Mouse (Mus musculus): Measurements from ENCODE around the gene Pam. TPM values are rescaled to one million over a fixed set of nuclear protein-coding genes. Genes with fewer than 3 reads are reported as not detected.
A peak's percentile ranks its signal among the peaks of the same experiment; 100 is the strongest.

Pam gene
- total RNA-seq (2021), result 341 and 367 TPM in 2 replicates
- long read RNA-seq, full-length matches to known transcripts, result 42 of 192 reads
- long read RNA-seq, partial matches to known transcripts, result 63 of 192 reads
- long read RNA-seq, other reads (novel, unspliced or antisense), result 87 of 192 reads

- DNase-seq, result peak; percentile 92
Observed at GRCm38 (mm10) chr1:98095246-98095990, at the start of gene Pam. Pam (minus strand) TSS chr1:98095646.

- no peak for DNase-seq
Observed at GRCm38 (mm10) chr1:98144845-98145244, 49.4 kb upstream of the Pam start.

GRCm38 (mm10) chr1:98131244-98131643 is 35.8 kb upstream of the Pam start:
- no peak for DNase-seq

GRCm38 (mm10) chr1:98129561-98130347 is 34.3 kb upstream of the Pam start:
- DNase-seq, result no peak

- no peak for DNase-seq
Observed at GRCm38 (mm10) chr1:98129111-98129510, 33.7 kb upstream of the Pam start.

- no peak for DNase-seq
Observed at GRCm38 (mm10) chr1:98128338-98129096, 33.1 kb upstream of the Pam start.

- no peak for DNase-seq
Observed at GRCm38 (mm10) chr1:98126268-98126667, 30.8 kb upstream of the Pam start.

- DNase-seq, result no peak
Observed at GRCm38 (mm10) chr1:98124727-98125126, 29.3 kb upstream of the Pam start.

GRCm38 (mm10) chr1:98119595-98119994 is 24.1 kb upstream of the Pam start:
- DNase-seq, result no peak

GRCm38 (mm10) chr1:98107599-98107998 is 12.2 kb upstream of the Pam start:
- no peak for DNase-seq

- no peak for DNase-seq
Observed at GRCm38 (mm10) chr1:98099441-98099840, 4.0 kb upstream of the Pam start.

GRCm38 (mm10) chr1:98097957-98098729 is 2.7 kb upstream of the Pam start:
- DNase-seq, result no peak

- DNase-seq, result no peak
Observed at GRCm38 (mm10) chr1:98096396-98096935, 1.0 kb upstream of the Pam start.

- DNase-seq, result no peak
Observed at GRCm38 (mm10) chr1:98095991-98096330, 515 bp upstream of the Pam start.

- peak; percentile 50 for DNase-seq
Observed at GRCm38 (mm10) chr1:98094811-98095245, 618 bp downstream of the Pam start.

- no peak for DNase-seq
Observed at GRCm38 (mm10) chr1:98089336-98089975, 6.0 kb downstream of the Pam start.

- DNase-seq, result no peak
Observed at GRCm38 (mm10) chr1:98086456-98086855, 9.0 kb downstream of the Pam start.

- DNase-seq, result no peak
Observed at GRCm38 (mm10) chr1:98084596-98085274, 10.7 kb downstream of the Pam start.

GRCm38 (mm10) chr1:98083508-98083907 is 11.9 kb downstream of the Pam start:
- no peak for DNase-seq

- DNase-seq, result no peak
Observed at GRCm38 (mm10) chr1:98082988-98083387, 12.5 kb downstream of the Pam start.
